Mouse (Mus musculus): ENCODE measurements around the gene Brsk2. TPM values are rescaled to one million over a fixed set of nuclear protein-coding genes. Genes with fewer than 3 reads are reported as not detected.

Gene Brsk2
- polyA plus RNA-seq, 1 experiment from 2014 or later: 0.74 TPM

DNA sequence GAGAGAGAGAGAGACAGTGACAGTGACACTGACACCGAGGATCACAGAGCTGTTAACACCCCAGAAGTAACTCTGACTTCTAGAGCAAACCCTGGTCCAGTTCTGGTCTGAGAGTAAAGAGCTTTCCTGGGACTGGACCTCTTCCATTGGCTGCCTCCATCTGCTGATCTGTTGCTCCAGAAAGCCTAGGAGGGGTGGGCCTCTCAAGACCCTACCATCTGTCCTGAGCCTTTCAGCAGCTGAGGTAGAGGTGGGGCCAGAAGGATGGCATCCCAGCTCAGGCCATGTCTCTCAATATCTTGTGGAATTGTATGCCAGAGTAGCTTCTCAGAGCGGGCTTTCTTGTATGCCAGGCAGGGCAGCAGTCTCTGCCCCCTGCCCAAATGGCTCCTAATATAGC lies 8.7 kb downstream of the Brsk2 start:
- 93% methylated on average over 2 of the region's 2 CpGs for WGBS
- peaks cover 16% of the 10 kb centered on the region for H3K27me3 ChIP-seq

DNA sequence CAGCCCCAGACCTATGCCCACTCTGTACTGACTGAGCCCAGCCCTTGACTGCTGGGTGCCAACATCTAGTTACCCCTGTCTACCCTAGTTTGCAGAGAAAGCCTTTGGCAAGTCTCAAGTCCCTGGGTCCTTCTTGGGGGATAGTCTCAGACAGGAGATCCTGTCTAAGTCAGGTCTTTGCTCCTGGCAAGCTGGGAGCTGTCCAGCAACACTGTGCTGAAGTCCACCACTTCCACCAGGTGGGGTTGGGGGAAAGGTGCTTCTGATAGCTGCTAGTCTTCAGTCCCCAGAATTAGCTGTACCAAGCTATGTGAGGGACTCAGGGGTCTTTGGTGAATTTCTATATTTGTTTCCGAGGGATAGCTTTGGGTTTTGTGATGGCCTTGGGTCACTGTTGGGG lies 9.6 kb downstream of the Brsk2 start:
- 73% methylated on average over 1 of the region's 1 CpGs for WGBS
- Histone ChIP-seq H3K4me2 (no peak overlapping the region), H3K36me3 (no peaks in the 10 kb centered on the region), H3K9me3 (replicated peaks) (no peaks in the 10 kb centered on the region), H3K4me3 (replicated peaks) (no peak overlapping the region), H3K4me1 (no peaks in the 10 kb centered on the region), H3K27ac (no peak overlapping the region), H3K9ac (no peak overlapping the region), H3K27me3 (peaks cover 7% of the 10 kb centered on the region)
- ATAC-seq (replicated peaks; ENCODE audit: low FRiP score): no peak

More for the DNA sequence above, 8.7 kb downstream of the Brsk2 start:
- Histone ChIP-seq H3K4me1 (no peaks in the 10 kb centered on the region), H3K9me3 (replicated peaks) (no peaks in the 10 kb centered on the region), H3K27ac (no peak overlapping the region), H3K4me2 (no peak overlapping the region), H3K9ac (no peak overlapping the region), H3K36me3 (no peaks in the 10 kb centered on the region), H3K4me3 (replicated peaks) (no peak overlapping the region)
- no peak for ATAC-seq (replicated peaks; ENCODE audit: low FRiP score)

DNA sequence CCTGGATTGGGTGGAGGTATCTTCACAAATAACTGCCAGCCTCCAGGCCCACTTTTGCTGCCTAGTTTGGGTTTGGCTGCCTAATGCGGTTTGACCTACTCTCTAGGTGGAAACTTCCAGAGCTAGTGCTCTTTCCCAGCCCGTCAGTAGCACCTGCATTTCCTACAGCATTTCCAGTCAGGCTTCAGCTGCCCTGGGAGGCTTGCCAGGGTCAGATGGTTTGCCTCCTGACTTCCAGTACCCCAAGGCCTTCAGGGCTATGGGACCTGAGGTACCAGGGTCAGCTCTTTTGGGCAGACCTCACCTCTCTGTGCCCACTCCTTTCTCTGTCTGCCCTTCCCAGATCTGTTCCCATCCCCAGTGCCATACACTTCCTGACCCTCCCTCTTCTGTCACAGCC lies 11.4 kb downstream of the Brsk2 start:
- Histone ChIP-seq H3K9ac (no peak overlapping the region), H3K27ac (no peak overlapping the region)

DNA sequence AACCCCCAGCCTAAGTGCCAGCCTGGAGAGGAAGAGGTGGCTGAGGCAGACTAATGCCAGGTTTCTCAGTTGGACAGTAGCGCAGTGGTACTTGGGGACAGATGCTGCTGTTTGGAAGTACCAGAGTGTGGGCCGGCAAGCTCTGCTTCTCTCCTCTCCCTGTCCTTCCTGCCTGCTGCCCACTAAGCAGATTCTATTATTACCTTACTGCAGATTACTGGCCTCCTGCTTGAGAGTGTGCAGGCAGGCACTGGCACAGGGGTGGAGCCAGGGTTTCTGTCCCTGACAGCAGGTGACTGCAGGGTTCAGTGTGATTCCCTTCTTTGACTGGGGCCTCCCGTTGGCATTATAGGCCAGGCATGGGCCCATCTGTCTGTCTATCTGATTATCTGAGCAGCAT lies 11.9 kb downstream of the Brsk2 start:
- WGBS: 88% methylated on average over 3 of the region's 3 CpGs
- Histone ChIP-seq H3K27me3 (0 out of 2 replicates have a peak, but pooled peaks cover 4% of the 10 kb centered on the region), H3K27ac (no peak overlapping the region), H3K4me3 (replicated peaks) (no peak overlapping the region), H3K36me3 (no peaks in the 10 kb centered on the region), H3K9me3 (replicated peaks) (no peaks in the 10 kb centered on the region), H3K9ac (no peak overlapping the region), H3K4me2 (no peak overlapping the region), H3K4me1 (no peaks in the 10 kb centered on the region)
- no peak for ATAC-seq (replicated peaks; ENCODE audit: low FRiP score)

More for the DNA sequence above, 11.4 kb downstream of the Brsk2 start:
- Histone ChIP-seq H3K4me2 (no peak overlapping the region), H3K36me3 (no peaks in the 10 kb centered on the region), H3K27me3 (0 out of 2 replicates have a peak, but pooled peaks cover 4% of the 10 kb centered on the region), H3K9me3 (replicated peaks) (no peaks in the 10 kb centered on the region), H3K4me3 (replicated peaks) (no peak overlapping the region), H3K4me1 (no peaks in the 10 kb centered on the region)
- no peak for ATAC-seq (replicated peaks; ENCODE audit: low FRiP score)
- 91% methylated on average over 2 of the region's 2 CpGs for WGBS

DNA sequence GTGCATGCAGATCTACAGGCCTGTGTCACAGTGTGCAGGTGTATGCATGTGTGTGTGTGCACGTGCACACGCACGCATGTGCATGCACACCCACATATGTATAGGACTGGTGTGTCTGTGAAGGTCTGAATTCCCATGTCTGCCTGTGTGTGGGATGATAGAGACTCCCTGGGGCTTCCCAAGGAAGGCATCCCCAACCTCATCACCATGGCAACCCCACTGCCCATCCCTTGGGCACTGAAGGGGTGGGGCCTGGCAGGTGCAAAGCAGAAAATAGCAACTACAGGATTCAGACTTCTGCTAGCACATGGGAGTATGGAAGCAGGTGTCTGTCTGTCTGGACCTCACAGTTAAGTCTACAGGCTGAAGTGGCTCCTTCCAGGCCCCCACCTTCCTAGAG lies 13.0 kb downstream of the Brsk2 start:
- no peaks in the 10 kb centered on the region for H3K9me3 ChIP-seq (replicated peaks)
- 0 out of 2 replicates have a peak, but pooled peaks cover 2% of the 10 kb centered on the region for H3K27me3 ChIP-seq
- no peaks in the 10 kb centered on the region for H3K4me1 ChIP-seq
- no peak for ATAC-seq (replicated peaks; ENCODE audit: low FRiP score)
- no peak overlapping the region for H3K27ac ChIP-seq
- no peak overlapping the region for H3K9ac ChIP-seq
- no peak overlapping the region for H3K4me2 ChIP-seq
- WGBS: 88% methylated on average over 3 of the region's 3 CpGs
- H3K36me3 ChIP-seq: no peaks in the 10 kb centered on the region
- no peak overlapping the region for H3K4me3 ChIP-seq (replicated peaks)

DNA sequence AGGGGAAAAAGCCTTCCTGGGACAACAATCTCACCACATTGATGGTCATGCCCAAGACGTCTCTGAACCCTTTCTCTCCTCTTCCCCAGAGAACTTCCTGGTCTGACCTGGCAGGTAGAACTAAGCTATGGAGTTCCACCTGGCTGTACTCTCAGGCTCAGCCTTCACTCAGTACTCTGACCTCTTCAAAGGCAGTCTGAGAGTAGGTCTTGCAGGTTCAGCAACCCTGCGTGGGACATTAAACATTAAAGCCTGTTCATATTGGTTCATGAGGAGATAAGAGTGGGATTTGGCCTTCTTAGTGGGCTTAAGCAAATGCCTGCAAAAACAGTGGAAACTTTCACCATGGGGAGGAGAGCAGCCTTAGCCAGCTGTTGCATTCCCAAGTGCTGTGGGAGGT lies 16.7 kb downstream of the Brsk2 start:
- no peaks in the 10 kb centered on the region for H3K27me3 ChIP-seq
- no peaks in the 10 kb centered on the region for H3K4me1 ChIP-seq
- H3K4me3 ChIP-seq (replicated peaks): no peak overlapping the region
- H3K9me3 ChIP-seq (replicated peaks): no peaks in the 10 kb centered on the region
- ATAC-seq (replicated peaks; ENCODE audit: low FRiP score): no peak
- no peak overlapping the region for H3K27ac ChIP-seq
- H3K4me2 ChIP-seq: no peak overlapping the region
- H3K9ac ChIP-seq: no peak overlapping the region
- no peaks in the 10 kb centered on the region for H3K36me3 ChIP-seq
- WGBS: 70% methylated on average over 2 of the region's 2 CpGs

- Histone ChIP-seq H3K9ac (no peak overlapping the region), H3K27ac (no peak overlapping the region), H3K9me3 (replicated peaks) (no peaks in the 10 kb centered on the region), H3K4me2 (no peak overlapping the region), H3K4me1 (no peaks in the 10 kb centered on the region), H3K27me3 (no peaks in the 10 kb centered on the region), H3K4me3 (replicated peaks) (no peak overlapping the region), H3K36me3 (no peaks in the 10 kb centered on the region)
- WGBS: 25% methylated on average over 7 of the region's 7 CpGs
- peak; percentile 33; the same call in 1 of the 2 replicates for ATAC-seq (replicated peaks; ENCODE audit: low FRiP score)
Measured at GRCm38 (mm10) chr7:141972831-141973619, 23.5 kb downstream of the Brsk2 start.

GRCm38 (mm10) chr7:141978003-141978402 lies 28.5 kb downstream of the Brsk2 start:
- Histone ChIP-seq H3K4me2 (no peak overlapping the region), H3K27me3 (no peaks in the 10 kb centered on the region), H3K9ac (no peak overlapping the region), H3K27ac (no peak overlapping the region), H3K36me3 (no peaks in the 10 kb centered on the region), H3K4me1 (no peaks in the 10 kb centered on the region), H3K9me3 (replicated peaks) (no peaks in the 10 kb centered on the region), H3K4me3 (replicated peaks) (no peak overlapping the region)
- WGBS: 76% methylated on average over 6 of the region's 6 CpGs
- no peak for ATAC-seq (replicated peaks; ENCODE audit: low FRiP score)

DNA sequence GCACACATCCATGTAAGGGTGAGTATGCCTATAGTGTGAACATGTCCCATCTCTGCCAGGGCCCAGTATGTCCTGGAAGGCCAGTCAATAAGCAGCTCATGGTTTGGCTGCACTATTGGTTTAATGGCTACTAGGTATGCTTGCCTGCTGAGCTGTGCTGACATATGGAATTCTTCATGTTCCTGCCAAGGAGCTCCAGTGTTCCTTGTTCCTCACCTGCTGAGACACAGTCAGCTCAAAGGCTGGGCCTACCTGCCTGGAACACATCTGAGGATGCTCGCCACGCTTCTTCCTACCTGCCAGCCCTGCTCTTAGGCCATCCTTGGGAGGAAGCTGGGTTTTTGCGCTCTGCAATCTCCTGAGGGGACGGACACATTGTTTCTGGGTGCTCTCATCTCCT lies 29.7 kb downstream of the Brsk2 start:
- Histone ChIP-seq H3K27ac (no peak overlapping the region), H3K4me3 (replicated peaks) (no peak overlapping the region)
- WGBS: 95% methylated on average over 4 of the region's 4 CpGs

DNA sequence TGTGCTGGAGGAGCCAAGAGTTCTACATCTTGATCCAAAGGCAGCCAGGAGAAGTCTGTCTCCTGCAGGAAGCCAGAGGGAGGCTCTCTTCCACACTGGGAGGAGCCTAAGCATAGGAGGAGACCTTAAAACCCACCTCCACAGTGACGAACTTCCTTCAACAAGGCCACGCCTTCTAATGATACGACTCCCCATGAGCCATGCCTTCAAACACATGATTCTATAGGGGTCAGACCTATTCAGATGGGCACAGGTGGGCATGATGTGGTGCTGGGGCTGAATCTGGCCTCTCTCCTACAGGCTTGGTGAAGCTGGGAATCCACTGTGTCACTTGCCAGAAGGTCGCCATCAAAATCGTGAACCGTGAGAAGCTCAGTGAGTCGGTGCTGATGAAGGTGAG lies 31.7 kb downstream of the Brsk2 start:
- Histone ChIP-seq H3K4me3 (replicated peaks) (no peak overlapping the region), H3K36me3 (no peaks in the 10 kb centered on the region), H3K4me2 (no peak overlapping the region), H3K4me1 (no peaks in the 10 kb centered on the region), H3K9ac (no peak overlapping the region), H3K9me3 (replicated peaks) (no peaks in the 10 kb centered on the region), H3K27me3 (no peaks in the 10 kb centered on the region), H3K27ac (no peak overlapping the region)
- ATAC-seq (replicated peaks; ENCODE audit: low FRiP score): no peak
- WGBS: 88% methylated on average over 7 of the region's 7 CpGs

More for the DNA sequence above, 29.7 kb downstream of the Brsk2 start:
- no peaks in the 10 kb centered on the region for H3K9me3 ChIP-seq (replicated peaks)
- H3K27me3 ChIP-seq: no peaks in the 10 kb centered on the region
- no peak overlapping the region for H3K4me2 ChIP-seq
- H3K9ac ChIP-seq: no peak overlapping the region
- H3K4me1 ChIP-seq: no peaks in the 10 kb centered on the region
- no peaks in the 10 kb centered on the region for H3K36me3 ChIP-seq
- ATAC-seq (replicated peaks; ENCODE audit: low FRiP score): no peak

- no peak overlapping the region for H3K9ac ChIP-seq
- H3K4me1 ChIP-seq: peaks cover 4% of the 10 kb centered on the region; the same call in 1 of the 2 replicates
- H3K36me3 ChIP-seq: no peaks in the 10 kb centered on the region
- no peaks in the 10 kb centered on the region for H3K27me3 ChIP-seq
- H3K4me3 ChIP-seq (replicated peaks): no peak overlapping the region
- ATAC-seq (replicated peaks; ENCODE audit: low FRiP score): peak; percentile 76
- 89% methylated on average over 7 of the region's 7 CpGs for WGBS
- no peak overlapping the region for H3K27ac ChIP-seq
- no peak overlapping the region for H3K4me2 ChIP-seq
- no peaks in the 10 kb centered on the region for H3K9me3 ChIP-seq (replicated peaks)
Measured at GRCm38 (mm10) chr7:141988314-141988806, 38.8 kb downstream of the Brsk2 start.

DNA sequence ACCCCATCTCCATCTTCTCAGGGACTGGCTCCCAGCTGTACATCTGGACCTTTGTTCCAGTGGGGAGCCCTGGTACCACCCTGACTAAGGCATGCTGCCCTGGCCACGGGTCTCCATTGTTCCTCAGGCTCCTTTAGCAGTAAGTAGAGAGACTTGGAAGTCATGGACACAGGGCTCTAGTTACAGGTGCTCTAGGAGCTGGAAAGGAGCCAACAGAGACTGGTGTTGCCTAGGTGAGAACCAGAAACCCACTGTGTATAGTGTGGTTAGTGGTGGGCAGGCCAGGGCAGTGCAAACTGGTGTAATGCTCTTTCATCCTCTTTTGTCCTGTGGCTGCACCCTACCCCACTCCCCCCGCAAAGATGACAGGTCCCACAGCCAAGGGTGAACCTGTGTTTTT lies 41.6 kb downstream of the Brsk2 start:
- Histone ChIP-seq H3K36me3 (no peaks in the 10 kb centered on the region), H3K4me2 (no peak overlapping the region), H3K27me3 (no peaks in the 10 kb centered on the region), H3K27ac (no peak overlapping the region), H3K4me1 (peaks cover 4% of the 10 kb centered on the region; the same call in 1 of the 2 replicates), H3K9ac (no peak overlapping the region), H3K9me3 (replicated peaks) (no peaks in the 10 kb centered on the region), H3K4me3 (replicated peaks) (no peak overlapping the region)
- ATAC-seq (replicated peaks; ENCODE audit: low FRiP score): no peak
- WGBS: 75% methylated on average over 2 of the region's 2 CpGs
